Mouse (Mus musculus) liver, adult 2 months (tissue): Measurements from ENCODE around the gene Efcab7. TPM values are rescaled to one million over a fixed set of nuclear protein-coding genes. Genes with fewer than 3 reads are reported as not detected.

Experiments
- DNase-seq: peaks from one replicate; pipeline ENCODE4 v3.0.0-alpha.2; 2011; ENCODE audit warnings: low read depth, low spot score; ENCODE audit errors: extremely low read depth
- H3K27ac ChIP-seq: fragments of 200-500 bp; replicated peaks from 2 replicates; pipeline ENCODE4 v1.5.1; 2012; ENCODE audit warnings: low read depth, mild to moderate bottlenecking, control low read depth, inconsistent platforms, low read length; ENCODE audit not compliant: insufficient read depth
- H3K27me3 ChIP-seq: fragments of 200-500 bp; 2 replicates; pipeline ENCODE4 v1.6.1; 2012; ENCODE audit warnings: mild to moderate bottlenecking, moderate library complexity, low read length, inconsistent platforms; ENCODE audit not compliant: control insufficient read depth, insufficient read depth
- H3K36me3 ChIP-seq: fragments of 200-500 bp; 2 replicates; pipeline ENCODE4 v1.6.1; 2012; ENCODE audit warnings: low read length, inconsistent platforms; ENCODE audit not compliant: control insufficient read depth, insufficient read depth
- H3K4me1 ChIP-seq: fragments of 200-500 bp; 2 replicates; pipeline ENCODE4 v1.6.1; 2011; ENCODE audit warnings: low read length; ENCODE audit not compliant: control insufficient read depth, insufficient read depth
- H3K4me3 ChIP-seq: fragments of 200-500 bp; 2 replicates; pipeline ENCODE4 v1.5.1; 2011; ENCODE audit warnings: low read depth, mild to moderate bottlenecking, control low read depth, low read length, moderate library complexity; ENCODE audit not compliant: insufficient read depth
- H3K79me2 ChIP-seq: fragments of 200-500 bp; 2 replicates; pipeline ENCODE4 v1.6.1; 2012; ENCODE audit warnings: inconsistent platforms, mild to moderate bottlenecking, low read length, moderate library complexity; ENCODE audit not compliant: control insufficient read depth, insufficient read depth
- H3K9ac ChIP-seq: fragments of 200-500 bp; 2 replicates; pipeline ENCODE4 v1.6.1; 2012; ENCODE audit warnings: low read depth, mild to moderate bottlenecking, control low read depth, inconsistent platforms, low read length
- CTCF ChIP-seq: fragments of 200-500 bp; IDR thresholded peaks from 2 replicates; pipeline ENCODE4 v1.5.1; 2011; ENCODE audit warnings: low read depth, low read length, control low read depth
- POLR2A ChIP-seq: fragments of 200-500 bp; IDR thresholded peaks from 2 replicates; pipeline ENCODE4 v1.6.1; 2011; ENCODE audit warnings: low read length, control low read depth; ENCODE audit not compliant: insufficient read depth; ENCODE audit errors: extremely low read depth
- WGBS: fragments of 180-500 bp; shearing (Covaris S2); methylation state at CpG from one replicate; pipeline ENCODE4 v1.1.7; 2018; 5-methylcytosine and 5-hydroxymethylcytosine counted together
- polyA plus RNA-seq: library from polyadenylated mRNA; depleted of rRNA; stranded (reverse); fragments of >200 nt; gene quantifications from 2 replicates; pipeline ENCODE4 v1.2.3, GENCODE M21; 2012
- total RNA-seq: library from RNA; depleted of rRNA; stranded (reverse); fragments of >200 nt; gene quantifications from 2 replicates; pipeline ENCODE4 v1.2.3, GENCODE M21; 2014

Efcab7 gene
- total and polyA plus RNA-seq, 2 experiments = 2.0 TPM; not detected in 1

GRCm38 (mm10) chr4:99929613-99930517, 100.9 kb downstream of the Efcab7 start, which contains the start of gene Itgb3bp:
Gene Itgb3bp (minus strand): TSS chr4:99929813.
- peak within 1 kb of the TSS; percentile 96 for H3K9ac ChIP-seq
- peaks cover 2% of the 10 kb centered on the region; the same call in 1 of the 2 replicates for H3K36me3 ChIP-seq
- H3K4me3 ChIP-seq = peak within 1 kb of the TSS; percentile 93
- peak within 1 kb of the TSS; percentile 98 for H3K27ac ChIP-seq
- no peak for TF ChIP-seq CTCF
- 0 out of 2 replicates have a peak, but pooled peaks have one; percentile 5 for TF ChIP-seq POLR2A
- DNase-seq = peak; percentile 99
- H3K27me3 ChIP-seq = no peaks in the 10 kb centered on the region
- peaks cover 25% of the 10 kb centered on the region; the same call in 1 of the 2 replicates for H3K79me2 ChIP-seq
- WGBS = under 1% methylated on average over 56 of the region's 57 CpGs
- peaks cover 23% of the 10 kb centered on the region for H3K4me1 ChIP-seq

- DNase-seq = peak; percentile 58
- Histone ChIP-seq H3K4me3 (peak overlapping the region; percentile 33), H3K27me3 (no peaks in the 10 kb centered on the region), H3K4me1 (peaks cover 23% of the 10 kb centered on the region), H3K79me2 (peaks cover 28% of the 10 kb centered on the region; the same call in 1 of the 2 replicates), H3K36me3 (peaks cover 2% of the 10 kb centered on the region; the same call in 1 of the 2 replicates), H3K27ac (peak overlapping the region; percentile 56), H3K9ac (peak overlapping the region; percentile 29)
- TF ChIP-seq POLR2A (no peak), CTCF (no peak)
- WGBS = 16% methylated on average over 10 of the region's 10 CpGs
Observed at GRCm38 (mm10) chr4:99930518-99931239, 101.7 kb downstream of the Efcab7 start.

GRCm38 (mm10) chr4:99931240-99931580, 102.2 kb downstream of the Efcab7 start:
- H3K4me1 ChIP-seq = peaks cover 23% of the 10 kb centered on the region
- H3K4me3 ChIP-seq = peak overlapping the region; percentile 33
- TF ChIP-seq CTCF (no peak), POLR2A (no peak)
- H3K27ac ChIP-seq = peak overlapping the region; percentile 56
- H3K27me3 ChIP-seq = no peaks in the 10 kb centered on the region
- no peak for DNase-seq
- peak overlapping the region; percentile 29 for H3K9ac ChIP-seq
- H3K79me2 ChIP-seq = peaks cover 32% of the 10 kb centered on the region; the same call in 1 of the 2 replicates
- peaks cover 2% of the 10 kb centered on the region; the same call in 1 of the 2 replicates for H3K36me3 ChIP-seq
- 25% methylated on average over 11 of the region's 11 CpGs for WGBS

- Histone ChIP-seq H3K4me3 (no peak overlapping the region; the same call in 1 of the 2 replicates), H3K36me3 (peaks cover 2% of the 10 kb centered on the region; the same call in 1 of the 2 replicates), H3K79me2 (peaks cover 32% of the 10 kb centered on the region; the same call in 1 of the 2 replicates), H3K27me3 (no peaks in the 10 kb centered on the region), H3K9ac (peak overlapping the region; percentile 0; the same call in 1 of the 2 replicates), H3K4me1 (peaks cover 23% of the 10 kb centered on the region), H3K27ac (peak overlapping the region; percentile 8)
- TF ChIP-seq CTCF (no peak), POLR2A (no peak)
- DNase-seq = no peak
- WGBS = 48% methylated on average over 4 of the region's 4 CpGs
Observed at GRCm38 (mm10) chr4:99931807-99932206, 102.8 kb downstream of the Efcab7 start.

GRCm38 (mm10) chr4:99934859-99935258, 105.9 kb downstream of the Efcab7 start:
- peaks cover 2% of the 10 kb centered on the region; the same call in 1 of the 2 replicates for H3K36me3 ChIP-seq
- no peak overlapping the region for H3K4me3 ChIP-seq
- no peak for TF ChIP-seq POLR2A
- no peak for TF ChIP-seq CTCF
- no peaks in the 10 kb centered on the region for H3K27me3 ChIP-seq
- H3K27ac ChIP-seq = no peak overlapping the region
- WGBS = 67% methylated on average over 7 of the region's 7 CpGs
- peaks cover 32% of the 10 kb centered on the region; the same call in 1 of the 2 replicates for H3K79me2 ChIP-seq
- H3K4me1 ChIP-seq = peaks cover 28% of the 10 kb centered on the region
- peak; percentile 46 for DNase-seq
- no peak overlapping the region for H3K9ac ChIP-seq
